Mouse (Mus musculus) brain, embryonic 14.5 days (tissue): ENCODE data around the gene Abtb1.

Experiments
- CTCF ChIP-seq: fragments of 200-500 bp; IDR thresholded peaks from 2 replicates; pipeline ENCODE4 v1.5.1; 2012; ENCODE audit warnings: inconsistent platforms, mild to moderate bottlenecking, moderate library complexity, borderline replicate concordance; ENCODE audit not compliant: insufficient read depth, insufficient read length; ENCODE audit errors: extremely low read depth
- POLR2A ChIP-seq: fragments of 200-500 bp; IDR thresholded peaks from 2 replicates; pipeline ENCODE4 v1.6.1; 2012; ENCODE audit warnings: mild to moderate bottlenecking, inconsistent platforms, borderline replicate concordance; ENCODE audit not compliant: poor library complexity, insufficient read depth, insufficient read length, severe bottlenecking; ENCODE audit errors: extremely low read depth

GRCm38 (mm10) chr6:88870594-88870993 is 28.8 kb upstream of the Abtb1 start:
- TF ChIP-seq CTCF (no peak), POLR2A (no peak)
